Mouse (Mus musculus): ENCODE results near the gene Olfr97.
"Not testable (repeated sequence)": the region's sequence is repeated elsewhere in the genome, so short reads cannot be mapped to it uniquely, and the experiment has no call there.

Gene Olfr97

GRCm38 (mm10) chr17:37237230-37237629 lies at the start of gene Olfr97:
Gene Olfr97 (minus strand): TSS chr17:37237330.
- in situ Hi-C loops (cut with MboI; ENCODE audit: low pct_unique_long_range_greater_than_20kb in 1 of 2, low sequenced_read_pairs in 2 of 2, unreplicated experiment in 1 of 2): not testable (repeated sequence)

GRCm38 (mm10) chr17:37283360-37283759 lies 46.2 kb upstream of the Olfr97 start, which contains the start of gene Olfr99:
Gene Olfr99 (minus strand): TSS chr17:37283460.
- in situ Hi-C loops (cut with MboI; ENCODE audit: low pct_unique_long_range_greater_than_20kb in 1 of 2, low sequenced_read_pairs in 2 of 2, unreplicated experiment in 1 of 2): no loop called here

DNA sequence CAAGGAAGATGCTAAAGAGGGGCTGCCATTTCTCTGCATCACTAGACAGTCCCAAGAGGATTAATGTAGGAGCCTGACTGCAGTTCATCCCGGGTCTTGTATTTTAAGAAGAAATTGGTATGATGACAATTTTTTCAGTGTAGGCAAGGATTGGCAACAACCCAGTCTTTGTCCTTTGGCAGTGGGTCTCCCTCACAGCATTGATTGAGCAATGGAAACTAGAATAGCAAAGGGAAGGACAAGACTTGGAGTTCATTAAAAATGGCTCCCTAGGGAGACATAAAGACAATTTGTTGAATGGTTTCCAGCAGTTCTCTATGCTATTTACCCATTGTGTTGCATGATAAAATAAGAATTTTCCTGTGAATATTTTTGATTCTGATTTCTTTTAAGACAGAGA lies 43.2 kb upstream of the Olfr97 start:
- in situ Hi-C loops (cut with MboI; ENCODE audit: low pct_unique_long_range_greater_than_20kb in 1 of 2, low sequenced_read_pairs in 2 of 2, unreplicated experiment in 1 of 2): no loop called here

GRCm38 (mm10) chr17:37276573-37276972 lies 39.4 kb upstream of the Olfr97 start:
- in situ Hi-C loops (cut with MboI; ENCODE audit: low pct_unique_long_range_greater_than_20kb in 1 of 2, low sequenced_read_pairs in 2 of 2, unreplicated experiment in 1 of 2): no loop called here

- in situ Hi-C loops (cut with MboI; ENCODE audit: low pct_unique_long_range_greater_than_20kb in 1 of 2, low sequenced_read_pairs in 2 of 2, unreplicated experiment in 1 of 2): no loop called here
These were observed 38.6 kb upstream of the Olfr97 start for GRCm38 (mm10) chr17:37275626-37276248.

DNA sequence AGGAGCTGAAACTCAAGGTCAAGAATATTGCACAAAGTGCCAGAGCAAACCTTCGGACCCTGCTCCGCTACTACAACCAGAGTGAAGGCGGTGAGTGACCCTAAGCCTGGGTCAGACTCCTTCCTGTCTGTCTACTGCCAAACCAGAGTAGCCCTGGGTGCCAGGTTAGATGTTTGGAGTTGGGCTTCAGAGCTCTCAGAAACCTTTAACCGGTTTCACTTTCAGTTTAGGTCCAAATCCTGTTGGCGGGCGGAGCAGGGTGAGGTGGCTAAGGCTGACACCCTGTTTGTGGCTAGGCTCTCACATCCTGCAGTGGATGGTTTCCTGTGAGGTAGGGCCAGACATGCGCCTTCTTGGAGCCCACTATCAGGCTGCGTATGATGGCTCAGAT lies 33.6 kb upstream of the Olfr97 start:
- in situ Hi-C loops (cut with MboI; ENCODE audit: low pct_unique_long_range_greater_than_20kb in 1 of 2, low sequenced_read_pairs in 2 of 2, unreplicated experiment in 1 of 2): no loop called here

- in situ Hi-C loops (cut with MboI; ENCODE audit: low pct_unique_long_range_greater_than_20kb in 1 of 2, low sequenced_read_pairs in 2 of 2, unreplicated experiment in 1 of 2): no loop called here
These were observed 33.0 kb upstream of the Olfr97 start, which contains the start of gene H2-M3 for GRCm38 (mm10) chr17:37270058-37270701. Gene H2-M3 (plus strand): TSS chr17:37270220.

GRCm38 (mm10) chr17:37263626-37264025 lies 26.5 kb upstream of the Olfr97 start, which contains the start of gene Olfr98:
Gene Olfr98 (minus strand): TSS chr17:37263749.
- in situ Hi-C loops (cut with MboI; ENCODE audit: low pct_unique_long_range_greater_than_20kb in 1 of 2, low sequenced_read_pairs in 2 of 2, unreplicated experiment in 1 of 2): no loop called here

- in situ Hi-C loops (cut with MboI; ENCODE audit: low pct_unique_long_range_greater_than_20kb in 1 of 2, low sequenced_read_pairs in 2 of 2, unreplicated experiment in 1 of 2): no loop called here
These were observed 13.4 kb upstream of the Olfr97 start for GRCm38 (mm10) chr17:37250544-37250943.

GRCm38 (mm10) chr17:37249460-37249859 lies 12.3 kb upstream of the Olfr97 start:
- in situ Hi-C loops (cut with MboI; ENCODE audit: low pct_unique_long_range_greater_than_20kb in 1 of 2, low sequenced_read_pairs in 2 of 2, unreplicated experiment in 1 of 2): no loop called here

- in situ Hi-C loops (cut with MboI; ENCODE audit: low pct_unique_long_range_greater_than_20kb in 1 of 2, low sequenced_read_pairs in 2 of 2, unreplicated experiment in 1 of 2): no loop called here
These were observed 9.6 kb upstream of the Olfr97 start for GRCm38 (mm10) chr17:37246715-37247114.

DNA sequence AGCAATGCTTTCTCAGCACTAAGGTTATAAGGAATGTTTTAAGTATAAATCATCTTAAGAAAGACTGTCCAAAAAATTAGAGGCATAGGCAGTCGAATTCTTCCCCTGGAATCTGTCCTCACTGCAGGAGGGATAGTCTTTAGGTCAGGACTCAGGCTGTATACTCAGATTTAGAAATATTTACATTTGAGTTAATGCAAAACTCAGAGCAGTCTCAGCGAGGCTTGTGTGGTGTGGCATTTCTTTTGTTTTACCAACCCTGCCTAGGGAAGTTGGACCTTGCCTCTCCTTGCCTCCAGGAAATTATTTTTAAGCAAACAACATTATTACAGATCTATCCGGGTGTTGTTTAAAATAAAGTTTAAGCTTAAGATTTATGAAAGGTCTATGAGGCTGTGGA lies 5.1 kb upstream of the Olfr97 start:
- in situ Hi-C loops (cut with MboI; ENCODE audit: low pct_unique_long_range_greater_than_20kb in 1 of 2, low sequenced_read_pairs in 2 of 2, unreplicated experiment in 1 of 2): no loop called here

DNA sequence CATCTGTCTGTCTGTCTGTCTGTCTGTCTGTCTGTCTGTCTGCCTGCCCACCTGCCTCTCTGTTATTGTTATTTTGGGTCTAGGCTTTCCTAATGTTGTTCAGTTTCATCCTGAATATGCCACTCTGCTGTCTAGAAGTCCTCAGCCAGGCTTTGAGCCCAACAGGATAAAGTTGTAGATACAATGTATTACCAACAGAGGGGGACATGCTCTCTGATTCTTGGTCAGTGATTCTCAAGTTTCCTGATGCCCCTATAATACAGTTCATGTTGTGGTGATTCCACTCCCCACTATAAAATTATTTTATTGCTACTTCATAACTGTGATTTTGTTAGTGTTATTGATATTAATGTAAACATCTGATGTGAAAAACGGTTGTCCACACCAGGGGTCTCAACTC lies 15.3 kb downstream of the Olfr97 start:
- in situ Hi-C loops (cut with MboI; ENCODE audit: low pct_unique_long_range_greater_than_20kb in 1 of 2, low sequenced_read_pairs in 2 of 2, unreplicated experiment in 1 of 2): no loop called here

- in situ Hi-C loops (cut with MboI; ENCODE audit: low pct_unique_long_range_greater_than_20kb in 1 of 2, low sequenced_read_pairs in 2 of 2, unreplicated experiment in 1 of 2): no loop called here
These were observed 17.3 kb downstream of the Olfr97 start, which contains the start of gene Olfr96 for GRCm38 (mm10) chr17:37219846-37220245. Gene Olfr96 (plus strand): TSS chr17:37220146.

DNA sequence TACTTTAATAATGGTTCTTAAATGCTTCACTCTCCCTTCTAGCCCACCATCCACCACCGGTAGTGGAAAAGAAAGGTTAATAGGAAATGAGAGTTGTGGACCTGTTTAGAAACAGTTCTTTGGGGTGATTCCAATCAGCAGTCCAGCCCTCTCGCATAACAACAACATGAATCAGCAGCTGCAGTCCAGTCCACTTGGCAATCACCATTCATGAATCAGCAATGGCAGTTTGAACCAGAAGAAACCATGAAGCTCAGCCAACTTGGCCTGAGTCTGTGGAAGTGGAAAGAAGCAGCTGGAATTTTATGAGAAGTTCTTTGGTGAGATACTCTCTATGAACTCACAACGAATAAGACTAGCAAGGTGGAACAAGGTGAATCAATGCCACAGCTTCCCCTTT lies 18.6 kb downstream of the Olfr97 start:
- in situ Hi-C loops (cut with MboI; ENCODE audit: low pct_unique_long_range_greater_than_20kb in 1 of 2, low sequenced_read_pairs in 2 of 2, unreplicated experiment in 1 of 2): no loop called here

DNA sequence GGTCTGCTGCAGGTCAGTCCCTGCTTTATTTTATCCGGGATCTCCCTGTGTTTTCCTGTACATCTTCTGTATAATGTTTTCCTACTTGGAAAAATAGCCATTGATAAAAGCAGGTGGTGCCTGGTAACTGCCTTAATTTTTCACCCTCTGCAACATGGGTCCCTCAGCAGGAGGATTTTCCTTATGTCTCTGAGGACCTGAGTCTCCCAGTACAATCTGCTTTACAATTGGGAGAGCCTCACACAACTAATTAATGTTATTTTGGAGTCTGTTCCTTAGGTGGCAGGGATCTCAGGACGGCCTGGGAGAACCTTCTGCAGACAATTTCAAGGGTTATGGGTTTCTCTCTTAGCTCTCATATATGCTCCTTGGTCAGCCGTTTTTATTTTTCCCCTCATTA lies 24.1 kb downstream of the Olfr97 start, which contains the start of gene Olfr95:
Olfr95 (minus strand) TSS at position 101 of the 400 bp plus-strand sequence.
- in situ Hi-C loops (cut with MboI; ENCODE audit: low pct_unique_long_range_greater_than_20kb in 1 of 2, low sequenced_read_pairs in 2 of 2, unreplicated experiment in 1 of 2): no loop called here

GRCm38 (mm10) chr17:37210884-37211768 lies 26.0 kb downstream of the Olfr97 start:
- in situ Hi-C loops (cut with MboI; ENCODE audit: low pct_unique_long_range_greater_than_20kb in 1 of 2, low sequenced_read_pairs in 2 of 2, unreplicated experiment in 1 of 2): no loop called here

GRCm38 (mm10) chr17:37203917-37204236 lies 33.3 kb downstream of the Olfr97 start:
- in situ Hi-C loops (cut with MboI; ENCODE audit: low pct_unique_long_range_greater_than_20kb in 1 of 2, low sequenced_read_pairs in 2 of 2, unreplicated experiment in 1 of 2): loop anchor here (5.0 to 10.0 kb wide), 2 partner anchors 312 to 379 kb away; partner anchors contain the start of gene Trim40 (in 2 of the 2)

All from mouse embryonic stem cell (cell line).